Mouse (Mus musculus) olfactory bulb, adult 2 months (tissue): ENCODE measurements around the gene Lamtor2.

Source experiments
- CTCF ChIP-seq: fragments of 200-500 bp; IDR thresholded peaks from 2 replicates; pipeline ENCODE4 v1.5.1; 2012; ENCODE audit warnings: low read depth, mild to moderate bottlenecking, low read length, moderate library complexity; ENCODE audit not compliant: insufficient read depth
- POLR2A ChIP-seq: fragments of 200-500 bp; IDR thresholded peaks from 2 replicates; pipeline ENCODE4 v1.6.1; 2012; ENCODE audit warnings: mild to moderate bottlenecking, low read depth, low read length, moderate library complexity; ENCODE audit not compliant: insufficient read depth

GRCm38 (mm10) chr3:88591950-88592731, 39.3 kb upstream of the Lamtor2 start:
- TF ChIP-seq POLR2A (no peak), CTCF (no peak)
